Mouse (Mus musculus) lung, postnatal 0 days (tissue): ENCODE results near the gene Arpc5. TPM values are rescaled to one million over a fixed set of nuclear protein-coding genes. Genes with fewer than 3 reads are reported as not detected.

ENCODE experiments used
- ATAC-seq: fragments of 200-750 bp; cut with Nextera tagmentation; 2 replicates; pipeline ENCODE4 v1.8.0; 2017; ENCODE audit warnings: moderate library complexity
- DNase-seq: peaks from one replicate; pipeline ENCODE4 v3.0.0-alpha.2; 2016; ENCODE audit warnings: low spot score
- H3K27ac ChIP-seq: fragments of 300-500 bp; sonication (generic); 2 replicates; pipeline ENCODE4 v1.5.1; 2014; ENCODE audit warnings: antibody characterized with exemption, mild to moderate bottlenecking, low read length, mixed read lengths
- H3K27me3 ChIP-seq: fragments of 300-500 bp; sonication (generic); replicated peaks from 2 replicates; pipeline ENCODE4 v1.6.1; 2014; ENCODE audit warnings: low read length, mixed read lengths; ENCODE audit not compliant: insufficient read depth
- H3K36me3 ChIP-seq: fragments of 300-500 bp; sonication (generic); 2 replicates; pipeline ENCODE4 v1.6.1; 2014; ENCODE audit warnings: low read length, mixed read lengths; ENCODE audit not compliant: insufficient read depth
- H3K4me1 ChIP-seq: fragments of 300-500 bp; sonication (generic); 2 replicates; pipeline ENCODE4 v1.6.1; 2014; ENCODE audit warnings: antibody characterized with exemption, low read depth, low read length, mixed read lengths; ENCODE audit not compliant: insufficient read depth
- H3K4me2 ChIP-seq: fragments of 300-500 bp; sonication (generic); replicated peaks from 2 replicates; pipeline ENCODE4 v1.6.1; 2014; ENCODE audit warnings: low read depth, mild to moderate bottlenecking, low read length, moderate library complexity, mixed read lengths
- H3K4me3 ChIP-seq: fragments of 300-500 bp; sonication (generic); 2 replicates; pipeline ENCODE4 v1.5.1; 2014; ENCODE audit warnings: low read depth, low read length
- H3K9ac ChIP-seq: fragments of 300-500 bp; sonication (generic); replicated peaks from 2 replicates; pipeline ENCODE4 v1.6.1; 2014; ENCODE audit warnings: low read depth, mild to moderate bottlenecking
- H3K9me3 ChIP-seq: fragments of 300-500 bp; sonication (generic); 2 replicates; pipeline ENCODE4 v1.6.1; 2016; ENCODE audit warnings: low read length, mixed read lengths
- CTCF ChIP-seq: IDR thresholded peaks from 2 replicates; pipeline ENCODE4 v1.5.1; 2016; ENCODE audit warnings: antibody characterized with exemption, mild to moderate bottlenecking
- EP300 ChIP-seq: IDR thresholded peaks from 2 replicates; pipeline ENCODE4 v1.6.1; 2016; ENCODE audit warnings: antibody characterized with exemption, mild to moderate bottlenecking, control low read depth
- WGBS: fragments of 180-500 bp; shearing (Covaris S2); extraction: QIAGEN DNeasy Blood & Tissue Kit; methylation state at CpG from one replicate; pipeline ENCODE4 v1.1.7; 2014; 5-methylcytosine and 5-hydroxymethylcytosine counted together
- polyA plus RNA-seq: library from polyadenylated mRNA; unstranded; fragments of >200 nt; fragmentation: Nextera tagmentation; extraction: Ambion mirVana; gene quantifications from 2 replicates; pipeline ENCODE4 v1.2.1, GENCODE M21; 2015

Gene Arpc5
- polyA plus RNA-seq, 1 experiment from 2014 or later = 376 TPM

DNA sequence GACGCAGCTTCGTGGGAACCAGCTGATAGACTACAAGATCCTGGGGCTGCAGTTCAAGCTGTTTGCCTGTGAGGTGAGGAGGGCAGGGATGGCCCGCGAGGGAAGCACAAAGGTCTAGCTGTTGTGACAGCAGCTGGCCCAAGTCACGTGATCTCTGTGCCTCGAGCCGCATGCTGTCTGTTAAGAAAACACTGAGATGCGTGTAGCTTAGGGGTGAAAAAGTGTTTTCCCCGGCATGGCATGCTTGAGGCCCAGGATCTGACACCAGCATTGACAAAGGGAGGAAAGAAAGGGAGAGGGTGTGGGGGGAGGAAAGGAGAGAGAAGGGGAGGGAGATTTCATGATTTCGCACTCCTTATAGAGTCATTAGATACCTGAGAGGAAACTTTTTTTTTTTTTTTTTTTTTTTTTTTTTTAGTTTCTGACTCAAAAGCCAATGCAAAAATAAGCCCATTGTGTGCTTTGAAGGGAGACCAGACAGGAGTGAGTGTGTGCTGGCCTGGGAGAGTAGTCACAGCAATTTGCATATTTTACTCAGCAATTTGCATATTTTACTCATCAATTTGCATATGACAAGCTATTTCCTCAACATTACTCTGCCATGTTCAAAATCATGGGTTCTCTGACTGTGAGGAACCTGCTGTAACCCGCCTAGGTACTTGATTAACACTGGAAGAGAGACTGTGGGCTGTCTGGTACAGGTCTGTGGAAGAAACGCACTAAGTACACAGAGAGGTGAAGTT is 50.9 kb downstream of the Arpc5 start:
- 38% methylated on average over 12 of the region's 12 CpGs for WGBS
- TF ChIP-seq CTCF = no peak
- TF ChIP-seq EP300 = no peak
- Histone ChIP-seq H3K9ac (no peak overlapping the region), H3K27me3 (no peaks in the 10 kb centered on the region), H3K27ac (no peak overlapping the region), H3K4me2 (no peak overlapping the region), H3K36me3 (no peaks in the 10 kb centered on the region), H3K4me1 (no peaks in the 10 kb centered on the region), H3K4me3 (no peak overlapping the region), H3K9me3 (no peaks in the 10 kb centered on the region)
- no peak for ATAC-seq
- DNase-seq = no peak

DNA sequence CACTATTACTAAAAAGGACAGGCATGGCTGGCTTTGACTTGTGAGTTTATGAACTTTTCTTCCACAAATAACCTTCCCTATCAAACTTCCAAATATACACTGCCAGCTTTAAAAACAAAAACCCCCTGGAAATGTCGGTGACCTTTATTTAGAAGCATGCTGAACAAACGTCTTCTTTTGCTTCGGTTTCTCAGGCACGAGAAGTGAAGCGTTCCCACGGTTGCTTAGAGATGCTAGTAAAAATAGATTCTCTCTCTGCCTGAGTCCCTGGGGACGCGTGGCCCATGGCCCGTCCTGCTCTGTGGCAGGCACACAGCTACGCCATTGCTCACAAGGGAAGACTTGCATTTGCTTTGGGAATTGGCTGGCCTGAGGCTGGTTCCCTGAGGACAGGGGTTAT is 51.5 kb downstream of the Arpc5 start:
- H3K4me2 ChIP-seq = no peak overlapping the region
- H3K27ac ChIP-seq = no peak overlapping the region
- TF ChIP-seq CTCF (no peak), EP300 (no peak)
- no peak overlapping the region for H3K4me3 ChIP-seq
- no peaks in the 10 kb centered on the region for H3K9me3 ChIP-seq
- H3K9ac ChIP-seq = no peak overlapping the region
- H3K36me3 ChIP-seq = no peaks in the 10 kb centered on the region
- no peaks in the 10 kb centered on the region for H3K4me1 ChIP-seq
- ATAC-seq = peak; percentile 23; the same call in 1 of the 2 replicates
- WGBS = 43% methylated on average over 10 of the region's 10 CpGs
- no peak for DNase-seq
- H3K27me3 ChIP-seq = no peaks in the 10 kb centered on the region

DNA sequence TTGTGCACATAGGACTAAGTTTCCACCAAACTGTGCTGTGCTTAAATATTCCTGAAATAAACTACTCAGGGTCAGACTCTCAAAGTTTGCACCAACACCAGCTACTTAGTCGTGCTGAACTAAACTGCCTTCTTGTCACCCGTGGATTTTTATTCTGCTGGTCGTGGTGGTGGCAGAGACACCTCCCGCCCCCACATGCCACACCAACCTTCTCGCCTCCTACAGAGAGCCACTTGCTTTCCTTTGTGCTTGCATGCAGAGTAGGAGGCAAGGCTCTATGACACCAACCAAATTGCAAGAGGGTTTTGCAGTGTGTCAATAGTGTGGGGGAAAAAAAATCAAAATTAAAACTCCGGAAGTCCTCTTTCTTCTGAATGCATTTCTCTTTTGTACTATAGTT is 53.2 kb downstream of the Arpc5 start:
- Histone ChIP-seq H3K27ac (no peak overlapping the region), H3K4me1 (no peaks in the 10 kb centered on the region), H3K4me3 (no peak overlapping the region), H3K9ac (no peak overlapping the region), H3K4me2 (no peak overlapping the region), H3K36me3 (no peaks in the 10 kb centered on the region), H3K9me3 (no peaks in the 10 kb centered on the region), H3K27me3 (no peaks in the 10 kb centered on the region)
- TF ChIP-seq CTCF (no peak), EP300 (no peak)
- ATAC-seq (no peak), DNase-seq (no peak)
- 77% methylated on average over 6 of the region's 6 CpGs for WGBS

DNA sequence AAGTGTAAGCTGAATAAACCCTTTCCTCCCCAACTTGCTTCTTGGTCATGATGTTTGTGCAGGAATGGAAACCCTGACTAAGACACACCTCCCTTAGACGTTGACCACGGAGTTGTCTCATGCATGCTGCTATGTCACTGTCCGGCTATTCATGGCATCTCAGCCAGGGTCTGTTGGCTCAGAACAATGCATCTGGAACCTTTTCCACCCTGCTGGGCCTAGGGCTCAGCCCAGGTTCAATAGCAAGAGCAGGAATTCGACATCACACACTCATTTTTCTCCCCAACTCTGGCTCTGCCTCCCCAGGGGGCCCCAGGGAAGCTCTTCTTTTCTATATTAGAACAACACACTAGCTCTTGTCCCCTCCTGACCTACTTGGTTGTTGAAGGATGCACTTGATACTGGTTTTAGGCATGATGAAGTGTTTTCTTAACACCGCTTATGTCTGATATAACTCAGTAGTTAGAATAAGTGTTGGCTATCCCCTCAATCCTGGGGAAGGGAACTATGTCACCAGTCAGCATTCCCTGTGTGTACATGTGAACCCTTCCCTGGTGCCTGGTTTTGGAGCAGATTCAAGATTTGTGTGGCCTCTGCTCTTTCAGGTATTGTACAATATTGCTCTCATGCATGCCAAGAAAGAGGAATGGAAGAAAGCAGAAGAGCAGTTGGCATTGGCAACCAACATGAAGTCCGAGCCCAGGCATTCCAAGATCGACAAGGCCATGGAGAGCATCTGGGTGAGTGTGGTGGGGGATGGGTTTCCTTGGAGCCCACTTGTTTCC is 54.8 kb downstream of the Arpc5 start:
- no peak for ATAC-seq
- Histone ChIP-seq H3K4me3 (no peak overlapping the region), H3K9me3 (no peaks in the 10 kb centered on the region), H3K27me3 (no peaks in the 10 kb centered on the region), H3K4me2 (no peak overlapping the region), H3K9ac (no peak overlapping the region), H3K36me3 (no peaks in the 10 kb centered on the region), H3K4me1 (no peaks in the 10 kb centered on the region), H3K27ac (no peak overlapping the region)
- no peak for TF ChIP-seq CTCF
- no peak for TF ChIP-seq EP300
- no peak for DNase-seq
- 59% methylated on average over 7 of the region's 7 CpGs for WGBS

DNA sequence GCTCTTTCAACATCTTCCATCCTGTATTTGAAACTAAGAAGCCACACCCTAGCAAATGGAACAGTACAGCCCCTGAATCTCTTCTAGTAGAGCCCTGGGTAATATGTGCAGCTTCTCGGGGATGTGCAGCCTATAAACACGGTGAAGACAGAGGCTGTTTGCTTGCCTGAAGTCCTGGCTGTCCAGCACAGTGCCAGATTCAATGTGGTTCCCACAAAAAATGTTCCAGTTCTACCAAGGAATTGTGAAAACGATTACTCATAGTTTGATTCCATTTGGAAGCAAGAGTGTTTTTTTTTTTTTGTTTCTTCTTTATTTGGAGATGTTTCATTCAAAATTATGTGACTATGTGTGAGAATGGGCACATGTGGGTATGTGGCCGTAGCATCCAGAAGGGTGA is 55.4 kb downstream of the Arpc5 start:
- Histone ChIP-seq H3K4me2 (no peak overlapping the region), H3K4me1 (no peaks in the 10 kb centered on the region), H3K9me3 (no peaks in the 10 kb centered on the region), H3K27ac (no peak overlapping the region), H3K9ac (no peak overlapping the region), H3K4me3 (no peak overlapping the region), H3K36me3 (no peaks in the 10 kb centered on the region), H3K27me3 (no peaks in the 10 kb centered on the region)
- ATAC-seq = no peak
- 79% methylated on average over 4 of the region's 4 CpGs for WGBS
- TF ChIP-seq EP300 (no peak), CTCF (no peak)
- no peak for DNase-seq

DNA sequence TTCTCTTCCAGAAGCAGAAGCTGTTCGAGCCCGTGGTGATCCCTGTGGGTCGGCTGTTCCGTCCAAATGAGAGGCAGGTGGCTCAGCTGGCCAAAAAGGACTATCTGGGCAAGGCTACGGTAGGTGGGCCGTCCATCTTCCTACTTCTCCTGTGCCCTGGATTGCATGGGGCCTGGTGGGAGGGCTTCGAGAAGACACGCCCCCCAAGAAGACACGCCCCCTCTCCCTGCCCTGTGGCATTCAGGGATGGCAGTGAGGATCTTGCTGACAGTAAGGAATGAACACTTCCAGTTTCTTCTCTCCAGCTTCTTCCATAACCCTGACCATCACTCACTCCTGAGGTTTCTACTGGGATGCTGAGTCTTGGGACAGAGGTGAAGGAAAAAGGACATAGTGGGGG is 57.9 kb downstream of the Arpc5 start:
- 73% methylated on average over 9 of the region's 9 CpGs for WGBS
- no peak for DNase-seq
- Histone ChIP-seq H3K27me3 (no peaks in the 10 kb centered on the region), H3K4me2 (no peak overlapping the region), H3K4me3 (no peak overlapping the region), H3K9ac (no peak overlapping the region), H3K36me3 (no peaks in the 10 kb centered on the region), H3K9me3 (no peaks in the 10 kb centered on the region), H3K4me1 (no peaks in the 10 kb centered on the region), H3K27ac (no peak overlapping the region)
- no peak for ATAC-seq
- TF ChIP-seq CTCF (no peak), EP300 (no peak)

Other genes with a start within 250 kb of the Arpc5 start
- gene Apobec4, start 16.0 kb upstream of the Arpc5 start, polyA plus RNA-seq = 0.50 and 0.74 TPM in 2 replicates
- gene Rgl1, start 191 bp upstream of the Arpc5 start, polyA plus RNA-seq = 33.2 and 44.4 TPM in 2 replicates
- 9.6 and 12.0 TPM in 2 replicates for gene Ncf2, start 33.7 kb downstream of the Arpc5 start, polyA plus RNA-seq
- 14.4 and 14.9 TPM in 2 replicates for gene Smg7, start 136.1 kb downstream of the Arpc5 start, polyA plus RNA-seq
- 4.5 and 4.8 TPM in 2 replicates for gene Nmnat2, start 188.5 kb downstream of the Arpc5 start, polyA plus RNA-seq